Mouse (Mus musculus) MN1 (cell line): ENCODE results near the gene Mrpl22.
"Not testable (repeated sequence)": the region's sequence is repeated elsewhere in the genome, so short reads cannot be mapped to it uniquely, and the experiment has no call there.

ENCODE experiments used
- DNase-seq: peaks from one replicate; pipeline ENCODE4 v3.0.0-alpha.2; 2016; ENCODE audit warnings: low spot score

The Mrpl22 gene

GRCm38 (mm10) chr11:58171459-58172091 lies at the start of gene Mrpl22:
Gene Mrpl22, plus strand, starts transcription at chr11:58171661.
- DNase-seq = peak; percentile 99

GRCm38 (mm10) chr11:58123711-58124110 lies 47.8 kb upstream of the Mrpl22 start:
- DNase-seq = no peak

- DNase-seq = no peak
These were observed 46.4 kb upstream of the Mrpl22 start for GRCm38 (mm10) chr11:58125021-58125420.

- DNase-seq = peak; percentile 94
These were observed 44.9 kb upstream of the Mrpl22 start for GRCm38 (mm10) chr11:58126397-58127160.

- DNase-seq = no peak
These were observed 43.9 kb upstream of the Mrpl22 start for GRCm38 (mm10) chr11:58127544-58127943.

GRCm38 (mm10) chr11:58129302-58129843 lies 42.1 kb upstream of the Mrpl22 start:
- DNase-seq = no peak

GRCm38 (mm10) chr11:58132026-58132425 lies 39.4 kb upstream of the Mrpl22 start:
- no peak for DNase-seq

- no peak for DNase-seq
These were observed 36.6 kb upstream of the Mrpl22 start for GRCm38 (mm10) chr11:58134869-58135268.

- no peak for DNase-seq
These were observed 36.2 kb upstream of the Mrpl22 start for GRCm38 (mm10) chr11:58135296-58135695.

GRCm38 (mm10) chr11:58136677-58137076 lies 34.8 kb upstream of the Mrpl22 start:
- no peak for DNase-seq

- no peak for DNase-seq
These were observed 32.6 kb upstream of the Mrpl22 start for GRCm38 (mm10) chr11:58138821-58139220.

GRCm38 (mm10) chr11:58139466-58139865 lies 32.0 kb upstream of the Mrpl22 start:
- no peak for DNase-seq

- DNase-seq = no peak
These were observed 27.6 kb upstream of the Mrpl22 start for GRCm38 (mm10) chr11:58143704-58144426.

GRCm38 (mm10) chr11:58146241-58146640 lies 25.2 kb upstream of the Mrpl22 start:
- DNase-seq = peak; percentile 82

GRCm38 (mm10) chr11:58155458-58155857 lies 16.0 kb upstream of the Mrpl22 start:
- no peak for DNase-seq

- no peak for DNase-seq
These were observed 14.6 kb upstream of the Mrpl22 start for GRCm38 (mm10) chr11:58156871-58157270.

GRCm38 (mm10) chr11:58165072-58165471 lies 6.4 kb upstream of the Mrpl22 start:
- DNase-seq = no peak

- DNase-seq = no peak
These were observed 3.7 kb upstream of the Mrpl22 start for GRCm38 (mm10) chr11:58167822-58168166.

GRCm38 (mm10) chr11:58168167-58168915 lies 3.1 kb upstream of the Mrpl22 start, which contains the start of gene Gemin5:
Gene Gemin5, minus strand, starts transcription at chr11:58168539.
- DNase-seq = peak; percentile 93

- DNase-seq = no peak
These were observed 1.8 kb upstream of the Mrpl22 start for GRCm38 (mm10) chr11:58169666-58170065.

- DNase-seq = peak; percentile 89
These were observed 8.1 kb downstream of the Mrpl22 start for GRCm38 (mm10) chr11:58179563-58179962.

- DNase-seq = not testable (repeated sequence)
These were observed 8.5 kb downstream of the Mrpl22 start for GRCm38 (mm10) chr11:58179986-58180385.
